Mouse (Mus musculus) C2C12 (cell line): ENCODE results near the gene Hes7.

Source experiments
- CEBPB ChIP-seq: IDR thresholded peaks from one replicate; pipeline ENCODE4 v1.6.1; 2011; ENCODE audit warnings: low read depth, mild to moderate bottlenecking, control low read depth, moderate library complexity
- CTCF ChIP-seq: IDR thresholded peaks from one replicate; pipeline ENCODE4 v1.5.1; 2011; ENCODE audit not compliant: control insufficient read depth, insufficient read depth, insufficient read length
- MAX ChIP-seq: IDR thresholded peaks from one replicate; pipeline ENCODE4 v1.6.1; 2011; ENCODE audit warnings: mild to moderate bottlenecking, control low read depth
- MYOD1 ChIP-seq: IDR thresholded peaks from one replicate; pipeline ENCODE4 v1.6.1; 2011; ENCODE audit warnings: low read depth; ENCODE audit not compliant: control insufficient read depth, insufficient read length
- MYOG ChIP-seq: IDR thresholded peaks from one replicate; pipeline ENCODE4 v1.6.1; 2011; ENCODE audit not compliant: control insufficient read depth, insufficient read length; ENCODE audit errors: extremely low read depth

GRCm38 (mm10) chr11:69072234-69072633 lies 48.0 kb upstream of the Hes7 start:
- TF ChIP-seq CTCF, result no peak
- TF ChIP-seq MAX, result no peak
- no peak for TF ChIP-seq MYOD1
- TF ChIP-seq MYOG, result no peak
- TF ChIP-seq CEBPB, result no peak
